Mouse (Mus musculus): Measurements from ENCODE around the gene Olfr1364. TPM values are rescaled to one million over a fixed set of nuclear protein-coding genes. Genes with fewer than 3 reads are reported as not detected.

The Olfr1364 gene
- not detected in 2 replicates for polyA plus RNA-seq (2012; rRNA removed)

GRCm38 (mm10) chr13:21581659-21582058 lies at the start of gene Olfr1364:
Gene Olfr1364, minus strand, starts transcription at chr13:21581759.
- TF ChIP-seq POLR2A (IDR thresholded peaks at IDR 0.05; ENCODE audit: borderline replicate concordance, extremely low read depth, insufficient read depth, insufficient read length, poor library complexity, severe bottlenecking): no peak
- no peak for TF ChIP-seq CTCF (IDR thresholded peaks at IDR 0.05; ENCODE audit: borderline replicate concordance, extremely low read depth, insufficient read depth, insufficient read length)
- DNase-seq (ENCODE audit: low read depth): no peak

GRCm38 (mm10) chr13:21613922-21614321 lies 32.4 kb upstream of the Olfr1364 start, which contains the start of gene Olfr1362:
Gene Olfr1362, minus strand, starts transcription at chr13:21614022.
- no peak for TF ChIP-seq POLR2A (IDR thresholded peaks at IDR 0.05; ENCODE audit: borderline replicate concordance, extremely low read depth, insufficient read depth, insufficient read length, poor library complexity, severe bottlenecking)
- TF ChIP-seq CTCF (IDR thresholded peaks at IDR 0.05; ENCODE audit: borderline replicate concordance, extremely low read depth, insufficient read depth, insufficient read length): no peak
- DNase-seq (ENCODE audit: low read depth): no peak

GRCm38 (mm10) chr13:21591618-21592017 lies 10.1 kb upstream of the Olfr1364 start:
- TF ChIP-seq CTCF (IDR thresholded peaks at IDR 0.05; ENCODE audit: borderline replicate concordance, extremely low read depth, insufficient read depth, insufficient read length) (no peak), POLR2A (IDR thresholded peaks at IDR 0.05; ENCODE audit: borderline replicate concordance, extremely low read depth, insufficient read depth, insufficient read length, poor library complexity, severe bottlenecking) (no peak)
- no peak for DNase-seq (ENCODE audit: low read depth)

- TF ChIP-seq CTCF (IDR thresholded peaks at IDR 0.05; ENCODE audit: borderline replicate concordance, extremely low read depth, insufficient read depth, insufficient read length): no peak
- TF ChIP-seq POLR2A (IDR thresholded peaks at IDR 0.05; ENCODE audit: borderline replicate concordance, extremely low read depth, insufficient read depth, insufficient read length, poor library complexity, severe bottlenecking): no peak
- no peak for DNase-seq (ENCODE audit: low read depth)
These were observed 21.8 kb downstream of the Olfr1364 start, which contains the start of gene Olfr1535 for GRCm38 (mm10) chr13:21559793-21560192. Gene Olfr1535, minus strand, starts transcription at chr13:21559893.

- peak; percentile 0 for DNase-seq (ENCODE audit: low read depth)
- TF ChIP-seq CTCF (IDR thresholded peaks at IDR 0.05; ENCODE audit: borderline replicate concordance, extremely low read depth, insufficient read depth, insufficient read length) (no peak), POLR2A (IDR thresholded peaks at IDR 0.05; ENCODE audit: borderline replicate concordance, extremely low read depth, insufficient read depth, insufficient read length, poor library complexity, severe bottlenecking) (no peak)
These were observed 31.0 kb downstream of the Olfr1364 start for GRCm38 (mm10) chr13:21550416-21551110.

- TF ChIP-seq CTCF (IDR thresholded peaks at IDR 0.05; ENCODE audit: borderline replicate concordance, extremely low read depth, insufficient read depth, insufficient read length): no peak
- no peak for TF ChIP-seq POLR2A (IDR thresholded peaks at IDR 0.05; ENCODE audit: borderline replicate concordance, extremely low read depth, insufficient read depth, insufficient read length, poor library complexity, severe bottlenecking)
- no peak for DNase-seq (ENCODE audit: low read depth)
These were observed 32.1 kb downstream of the Olfr1364 start for GRCm38 (mm10) chr13:21549487-21549886.

- TF ChIP-seq POLR2A (IDR thresholded peaks at IDR 0.05; ENCODE audit: borderline replicate concordance, extremely low read depth, insufficient read depth, insufficient read length, poor library complexity, severe bottlenecking) (no peak), CTCF (IDR thresholded peaks at IDR 0.05; ENCODE audit: borderline replicate concordance, extremely low read depth, insufficient read depth, insufficient read length) (no peak)
These were observed 38.9 kb downstream of the Olfr1364 start, which contains the start of gene Olfr1366 for GRCm38 (mm10) chr13:21542708-21543107. Gene Olfr1366, minus strand, starts transcription at chr13:21542808.

GRCm38 (mm10) chr13:21530781-21531201 lies 50.8 kb downstream of the Olfr1364 start, which contains the start of gene Zkscan8:
Gene Zkscan8, minus strand, starts transcription at chr13:21531120.
- no peak for TF ChIP-seq CTCF (IDR thresholded peaks at IDR 0.05; ENCODE audit: borderline replicate concordance, extremely low read depth, insufficient read depth, insufficient read length)
- peak; percentile 67 for TF ChIP-seq POLR2A (IDR thresholded peaks at IDR 0.05; ENCODE audit: borderline replicate concordance, extremely low read depth, insufficient read depth, insufficient read length, poor library complexity, severe bottlenecking)

More at GRCm38 (mm10) chr13:21542708-21543107, 38.9 kb downstream of the Olfr1364 start, which contains the start of gene Olfr1366:
- DNase-seq (ENCODE audit: low read depth): no peak

GRCm38 (mm10) chr13:21530136-21530535 lies 51.4 kb downstream of the Olfr1364 start:
- TF ChIP-seq POLR2A (IDR thresholded peaks at IDR 0.05; ENCODE audit: borderline replicate concordance, extremely low read depth, insufficient read depth, insufficient read length, poor library complexity, severe bottlenecking) (no peak), CTCF (IDR thresholded peaks at IDR 0.05; ENCODE audit: borderline replicate concordance, extremely low read depth, insufficient read depth, insufficient read length) (no peak)
- peak; percentile 11 for DNase-seq (ENCODE audit: low read depth)

More at GRCm38 (mm10) chr13:21530781-21531201, 50.8 kb downstream of the Olfr1364 start, which contains the start of gene Zkscan8:
- DNase-seq (ENCODE audit: low read depth): peak; percentile 96

Other genes with a start within 250 kb of the Olfr1364 start
- not detected in 2 replicates for gene Olfr1367, start 234.8 kb downstream of the Olfr1364 start, polyA plus RNA-seq (2012; rRNA removed)
- 9.5 and 10.2 TPM in 2 replicates for gene Zscan12, start 218.9 kb downstream of the Olfr1364 start, polyA plus RNA-seq (2012; rRNA removed)
- gene Zkscan3, start 179.0 kb downstream of the Olfr1364 start, polyA plus RNA-seq (2012; rRNA removed): 70.2 and 89.7 TPM in 2 replicates
- 4.1 and 4.9 TPM in 2 replicates for gene Pgbd1, start 140.7 kb downstream of the Olfr1364 start, polyA plus RNA-seq (2012; rRNA removed)
- 35.6 and 36.7 TPM in 2 replicates for gene Zscan26, start 128.0 kb downstream of the Olfr1364 start, polyA plus RNA-seq (2012; rRNA removed)
- gene Nkapl, start 113.2 kb downstream of the Olfr1364 start, polyA plus RNA-seq (2012; rRNA removed): 1.2 TPM in 2 replicates
- gene Zkscan4, start 102.9 kb downstream of the Olfr1364 start, polyA plus RNA-seq (2012; rRNA removed): 4.7 and 5.7 TPM in 2 replicates
- not detected in 2 replicates for gene Gm10065, start 102.3 kb downstream of the Olfr1364 start, polyA plus RNA-seq (2012; rRNA removed)
- 0.24 and 0.55 TPM in 2 replicates for gene AK157302, start 86.5 kb downstream of the Olfr1364 start, polyA plus RNA-seq (2012; rRNA removed)
- gene Gm11273, start 80.3 kb downstream of the Olfr1364 start, polyA plus RNA-seq (2012; rRNA removed): 7.3 and 7.5 TPM in 2 replicates
- 11.4 and 12.0 TPM in 2 replicates for gene Zkscan8, start 50.6 kb downstream of the Olfr1364 start, polyA plus RNA-seq (2012; rRNA removed)
- not detected in 2 replicates for gene Olfr1366, start 39.0 kb downstream of the Olfr1364 start, polyA plus RNA-seq (2012; rRNA removed)
- not detected in 2 replicates for gene Olfr1535, start 21.9 kb downstream of the Olfr1364 start, polyA plus RNA-seq (2012; rRNA removed)
- not detected in 2 replicates for gene Olfr1362, start 32.3 kb upstream of the Olfr1364 start, polyA plus RNA-seq (2012; rRNA removed)
- not detected in 2 replicates for gene Olfr11, start 60.8 kb upstream of the Olfr1364 start, polyA plus RNA-seq (2012; rRNA removed)
- not detected in 2 replicates for gene Olfr1361, start 81.6 kb upstream of the Olfr1364 start, polyA plus RNA-seq (2012; rRNA removed)
- gene Olfr1360, start 95.6 kb upstream of the Olfr1364 start, polyA plus RNA-seq (2012; rRNA removed): not detected in 2 replicates
- gene Olfr1359, start 116.4 kb upstream of the Olfr1364 start, polyA plus RNA-seq (2012; rRNA removed): not detected in 2 replicates
- 11.3 and 14.5 TPM in 2 replicates for gene Hist1h2bl, start 134.4 kb upstream of the Olfr1364 start, polyA plus RNA-seq (2012; rRNA removed)
- gene Hist1h2ai, start 134.7 kb upstream of the Olfr1364 start, polyA plus RNA-seq (2012; rRNA removed): 14.3 and 24.3 TPM in 2 replicates
- gene Hist1h3h, start 135.9 kb upstream of the Olfr1364 start, polyA plus RNA-seq (2012; rRNA removed): 39.0 and 49.4 TPM in 2 replicates
- gene Hist1h2bm, start 140.3 kb upstream of the Olfr1364 start, polyA plus RNA-seq (2012; rRNA removed): 17.0 and 18.2 TPM in 2 replicates
- gene Hist1h4j, start 153.3 kb upstream of the Olfr1364 start, polyA plus RNA-seq (2012; rRNA removed): 17.8 and 19.9 TPM in 2 replicates
- gene Hist1h4k, start 168.7 kb upstream of the Olfr1364 start, polyA plus RNA-seq (2012; rRNA removed): 20.2 and 29.6 TPM in 2 replicates
- gene Hist1h2ak, start 172.1 kb upstream of the Olfr1364 start, polyA plus RNA-seq (2012; rRNA removed): 21.4 and 26.4 TPM in 2 replicates
- gene Hist1h2bn, start 172.4 kb upstream of the Olfr1364 start, polyA plus RNA-seq (2012; rRNA removed): 13.5 and 30.8 TPM in 2 replicates
- gene Hist1h1b, start 198.9 kb upstream of the Olfr1364 start, polyA plus RNA-seq (2012; rRNA removed): 4.3 and 4.5 TPM in 2 replicates
- 35.6 and 40.1 TPM in 2 replicates for gene Hist1h3i, start 201.6 kb upstream of the Olfr1364 start, polyA plus RNA-seq (2012; rRNA removed)
- 8.8 and 12.7 TPM in 2 replicates for gene Hist1h2an, start 205.5 kb upstream of the Olfr1364 start, polyA plus RNA-seq (2012; rRNA removed)
- 2.5 TPM in 2 replicates for gene Hist1h2bp, start 205.7 kb upstream of the Olfr1364 start, polyA plus RNA-seq (2012; rRNA removed)
- gene Hist1h2bq, start 228.4 kb upstream of the Olfr1364 start, polyA plus RNA-seq (2012; rRNA removed): 12.6 and 16.3 TPM in 2 replicates
- gene Hist1h2ao, start 228.7 kb upstream of the Olfr1364 start, polyA plus RNA-seq (2012; rRNA removed): not detected in 2 replicates
- gene Hist1h4m, start 230.0 kb upstream of the Olfr1364 start, polyA plus RNA-seq (2012; rRNA removed): not detected in 2 replicates

Measured in brain, embryonic 14.5 days (tissue).